Mouse (Mus musculus) spleen, adult 2 months (tissue): ENCODE results near the gene Dtx4.

Source experiments
- CTCF ChIP-seq: fragments of 200-500 bp; IDR thresholded peaks from 2 replicates; pipeline ENCODE4 v1.5.1; 2011; ENCODE audit warnings: mild to moderate bottlenecking, inconsistent platforms; ENCODE audit not compliant: insufficient read depth, insufficient read length, insufficient replicate concordance; ENCODE audit errors: extremely low read depth
- POLR2A ChIP-seq: fragments of 200-500 bp; IDR thresholded peaks from 2 replicates; pipeline ENCODE4 v1.6.1; 2011; ENCODE audit warnings: low read depth, low read length, inconsistent platforms

DNA sequence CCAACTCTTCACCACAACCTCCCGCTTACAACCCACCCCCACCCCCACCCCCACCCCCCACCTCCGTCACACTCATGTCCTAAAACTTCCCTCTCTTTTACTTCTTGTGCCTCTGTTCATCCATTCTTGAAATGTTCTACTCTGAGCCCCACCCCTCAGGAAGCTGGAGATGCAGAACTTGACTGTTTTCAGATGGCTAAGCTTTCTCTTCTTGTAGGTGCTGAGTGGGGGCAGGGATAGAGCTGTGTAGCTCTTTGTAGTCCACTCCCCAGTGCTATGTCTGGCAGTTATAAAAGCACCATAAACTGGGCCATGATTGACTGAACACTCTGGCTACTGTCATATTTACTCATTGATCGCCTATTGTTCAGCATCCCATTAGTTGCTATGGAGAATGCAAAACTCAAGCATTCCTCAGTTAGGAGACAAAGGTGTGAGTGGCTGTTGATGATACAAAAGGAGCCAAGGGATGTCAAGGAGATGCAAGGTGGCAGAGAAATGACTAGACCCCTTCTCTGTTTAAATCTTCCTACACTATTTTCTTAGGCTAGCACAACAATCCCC, 6.2 kb downstream of the Dtx4 start:
- no peak for TF ChIP-seq POLR2A
- no peak for TF ChIP-seq CTCF
